Mouse (Mus musculus) heart, postnatal 0 days (tissue): ENCODE measurements around the gene Ttll13.

Source experiments
- CTCF ChIP-seq: IDR thresholded peaks from 2 replicates; pipeline ENCODE4 v1.5.1; 2016; ENCODE audit warnings: antibody characterized with exemption, control low read depth, low read depth
- EP300 ChIP-seq: IDR thresholded peaks from 2 replicates; pipeline ENCODE4 v1.6.1; 2016; ENCODE audit warnings: antibody characterized with exemption, low read depth

DNA sequence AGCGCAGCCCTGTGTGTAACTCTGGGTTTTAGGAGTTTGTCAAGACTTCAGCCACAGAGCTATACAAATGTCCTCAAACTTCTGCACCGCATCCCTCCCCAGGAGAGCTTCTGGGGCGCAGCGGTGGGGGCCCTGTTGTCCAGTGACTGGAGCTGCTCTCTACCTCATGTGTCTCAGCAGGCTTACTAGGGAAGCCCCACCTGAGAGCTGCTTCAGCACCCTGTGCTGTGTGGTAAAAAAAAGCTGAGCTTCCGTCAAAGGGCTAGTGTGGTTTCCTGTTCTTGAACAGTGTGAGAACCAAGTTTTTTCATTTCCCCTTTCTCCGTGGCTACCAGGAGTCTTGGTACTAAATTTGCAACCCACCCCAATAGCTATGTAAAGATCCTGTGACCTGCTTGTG, 36.5 kb upstream of the Ttll13 start:
- TF ChIP-seq CTCF: no peak
- no peak for TF ChIP-seq EP300
